Comparison of ENCODE assay signal across 8 mouse cellular contexts in genomic region chr2:168205265-168205664, GRCm38 (mm10). TPM values are rescaled to one million over a fixed set of nuclear protein-coding genes. Genes with fewer than 3 reads are reported as not detected.
DNase-seq lines count a peak whose midpoint lies in the region; ATAC-seq and TF ChIP-seq lines count a peak whose summit lies in the region.

No protein-coding gene starts in this region.

- H3K4me1 ChIP-seq in hindbrain, embryonic 10.5 days (replicated peaks): peaks cover 36% of the 10 kb centered on the region
- H3K4me1 ChIP-seq in lung, postnatal 0 days (ENCODE audit: insufficient read depth, low read depth, low read length): peaks cover 20% of the 10 kb centered on the region; the same call in 1 of the 2 replicates

- H3K27me3 ChIP-seq in hindbrain, embryonic 10.5 days (ENCODE audit: insufficient read depth, poor library complexity, severe bottlenecking): no peaks in the 10 kb centered on the region
- H3K27me3 ChIP-seq in lung, postnatal 0 days (replicated peaks; ENCODE audit: insufficient read depth, low read length): no peaks in the 10 kb centered on the region

- H3K4me2 ChIP-seq in lung, postnatal 0 days (replicated peaks; ENCODE audit: low read depth, low read length): peak overlapping the region; percentile 80

- TF ChIP-seq CTCF in lung, postnatal 0 days (IDR thresholded peaks at IDR 0.05): peak; percentile 98

- peaks cover 69% of the 10 kb centered on the region for H3K36me3 ChIP-seq in hindbrain, embryonic 10.5 days
- no peaks in the 10 kb centered on the region for H3K36me3 ChIP-seq in lung, postnatal 0 days (ENCODE audit: insufficient read depth, low read length)

- 6% methylated on average over 6 of the region's 6 CpGs for WGBS in hindbrain, embryonic 10.5 days
- WGBS in lung, postnatal 0 days: 5% methylated on average over 6 of the region's 6 CpGs

- no peak for TF ChIP-seq EP300 in lung, postnatal 0 days (IDR thresholded peaks at IDR 0.05)

- H3K27ac ChIP-seq in hindbrain, embryonic 10.5 days: peak overlapping the region; percentile 100
- peak overlapping the region; percentile 99; the same call in 1 of the 2 replicates for H3K27ac ChIP-seq in lung, postnatal 0 days (ENCODE audit: low read length)

- 0 out of 2 replicates have a peak overlapping the region, but pooled peaks have one; percentile 98 for H3K9ac ChIP-seq in lung, postnatal 0 days (replicated peaks; ENCODE audit: low read depth)

- H3K9me3 ChIP-seq in hindbrain, embryonic 10.5 days: no peaks in the 10 kb centered on the region
- H3K9me3 ChIP-seq in lung, postnatal 0 days (ENCODE audit: low read length): no peaks in the 10 kb centered on the region

- peak; percentile 69 for ATAC-seq in frontal cortex, adult (ENCODE audit: low TSS enrichment)
- peak; percentile 53 for ATAC-seq in lung, postnatal 0 days

- peak; percentile 89 for DNase-seq in MN1 (ENCODE audit: low spot score)
- peak; percentile 88 for DNase-seq in cerebellum, adult 9-10 months
- peak; percentile 90 for DNase-seq in hindbrain, embryonic 10.5 days (ENCODE audit: low spot score)
- DNase-seq in layer of hippocampus, adult 9-11 months: peak; percentile 95
- DNase-seq in lung, postnatal 0 days (ENCODE audit: low spot score): peak; percentile 97
- peak; percentile 78 for DNase-seq in ovary, postnatal 14 days (ENCODE audit: low spot score)
- peak; percentile 93 for DNase-seq in thymus, postnatal 14 days

- H3K4me3 ChIP-seq in hindbrain, embryonic 10.5 days: peak overlapping the region; percentile 99
- peak overlapping the region; percentile 98 for H3K4me3 ChIP-seq in lung, postnatal 0 days (ENCODE audit: low read depth, low read length)

RNA-seq across cellular contexts. Expression of gene Adnp, which starts 1.6 kb away (rescaled TPM):
- 2.3 and 2.7 TPM in 2 replicates for polyA plus RNA-seq in hindbrain, embryonic 10.5 days (2016; fragmentation: Nextera tagmentation; extraction: Ambion mirVana)
- polyA plus RNA-seq in lung, postnatal 0 days (2015; fragmentation: Nextera tagmentation; extraction: Ambion mirVana): 3.4 and 4.9 TPM in 2 replicates

RNA-seq across cellular contexts. Expression of gene Gm20716, which starts 24.9 kb away (rescaled TPM):
- polyA plus RNA-seq in hindbrain, embryonic 10.5 days (2016; fragmentation: Nextera tagmentation; extraction: Ambion mirVana): 15.6 and 16.7 TPM in 2 replicates
- polyA plus RNA-seq in lung, postnatal 0 days (2015; fragmentation: Nextera tagmentation; extraction: Ambion mirVana): 8.4 and 11.6 TPM in 2 replicates

RNA-seq across cellular contexts. Expression of gene Dpm1, which starts 25.1 kb away (rescaled TPM):
- polyA plus RNA-seq in hindbrain, embryonic 10.5 days (2016; fragmentation: Nextera tagmentation; extraction: Ambion mirVana): 72.3 and 78.8 TPM in 2 replicates
- polyA plus RNA-seq in lung, postnatal 0 days (2015; fragmentation: Nextera tagmentation; extraction: Ambion mirVana): 134 and 145 TPM in 2 replicates

RNA-seq across cellular contexts. Expression of gene Mocs3, which starts 25.2 kb away (rescaled TPM):
- polyA plus RNA-seq in hindbrain, embryonic 10.5 days (2016; fragmentation: Nextera tagmentation; extraction: Ambion mirVana): 7.0 and 7.6 TPM in 2 replicates
- polyA plus RNA-seq in lung, postnatal 0 days (2015; fragmentation: Nextera tagmentation; extraction: Ambion mirVana): 5.6 and 5.9 TPM in 2 replicates

Comparison
In these comparisons a context has a peak if more than half of its experiments do, and no peak if none do; other contexts are left out.
1. Peak in every context shown above with its lines: DNase-seq, ATAC-seq, H3K4me3 ChIP-seq and H3K27ac ChIP-seq.